Mouse (Mus musculus) brain, embryonic 14.5 days (tissue): ENCODE measurements around the gene Fkbp1b.

Source experiments
- CTCF ChIP-seq: fragments of 200-500 bp; IDR thresholded peaks from 2 replicates; pipeline ENCODE4 v1.5.1; 2012; ENCODE audit warnings: inconsistent platforms, mild to moderate bottlenecking, moderate library complexity, borderline replicate concordance; ENCODE audit not compliant: insufficient read depth, insufficient read length; ENCODE audit errors: extremely low read depth
- POLR2A ChIP-seq: fragments of 200-500 bp; IDR thresholded peaks from 2 replicates; pipeline ENCODE4 v1.6.1; 2012; ENCODE audit warnings: mild to moderate bottlenecking, inconsistent platforms, borderline replicate concordance; ENCODE audit not compliant: poor library complexity, insufficient read depth, insufficient read length, severe bottlenecking; ENCODE audit errors: extremely low read depth

DNA sequence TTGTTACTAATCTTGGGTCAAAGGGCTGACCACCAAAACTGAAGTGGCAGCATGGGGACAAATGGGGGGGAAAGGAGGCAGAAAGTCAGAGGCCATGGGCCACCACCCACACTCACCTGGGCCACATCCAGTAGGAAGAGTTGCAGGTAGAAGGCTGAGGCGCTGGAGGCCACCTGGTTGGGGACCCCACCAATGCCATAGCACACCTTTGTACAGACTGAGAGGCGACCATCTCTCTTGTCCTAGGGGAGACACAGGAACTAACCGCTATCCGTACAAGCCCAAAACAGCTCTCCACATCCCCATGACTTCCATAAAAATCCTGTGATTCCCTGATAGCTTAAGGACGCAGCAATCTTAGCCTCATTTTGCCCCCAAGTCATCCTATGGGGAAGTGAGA lies 29.9 kb upstream of the Fkbp1b start:
- TF ChIP-seq CTCF = no peak
- no peak for TF ChIP-seq POLR2A
